Mouse (Mus musculus) liver, embryonic 12.5 days (tissue): ENCODE measurements at regions not wholly inside any gene's neighbourhood (a gene's known extent, or its start where the extent isn't known, plus 50 kb on each side); places are given as distances from the start of the nearest gene placed in this dataset.

ENCODE experiments used
- ATAC-seq: fragments of 200-750 bp; cut with Nextera tagmentation; 2 replicates; pipeline ENCODE4 v1.8.0; 2017; ENCODE audit warnings: moderate number of reproducible peaks, mild to moderate bottlenecking, moderate library complexity
- H3K27ac ChIP-seq: fragments of 300-500 bp; sonication (generic); 2 replicates; pipeline ENCODE4 v1.5.1; 2016; ENCODE audit warnings: mild to moderate bottlenecking
- H3K27me3 ChIP-seq: fragments of 300-500 bp; sonication (generic); replicated peaks from 2 replicates; pipeline ENCODE4 v1.6.1; 2016; ENCODE audit warnings: mild to moderate bottlenecking, moderate library complexity
- H3K36me3 ChIP-seq: fragments of 300-500 bp; sonication (generic); 2 replicates; pipeline ENCODE4 v1.6.1; 2016; ENCODE audit warnings: mild to moderate bottlenecking, moderate library complexity
- H3K4me1 ChIP-seq: fragments of 300-500 bp; sonication (generic); 2 replicates; pipeline ENCODE4 v1.6.1; 2016
- H3K4me2 ChIP-seq: fragments of 300-500 bp; sonication (generic); 2 replicates; pipeline ENCODE4 v1.6.1; 2016; ENCODE audit warnings: mild to moderate bottlenecking, moderate library complexity
- H3K4me3 ChIP-seq: fragments of 300-500 bp; sonication (generic); 2 replicates; pipeline ENCODE4 v1.5.1; 2016; ENCODE audit warnings: mild to moderate bottlenecking, moderate library complexity
- H3K9ac ChIP-seq: fragments of 300-500 bp; sonication (generic); 2 replicates; pipeline ENCODE4 v1.6.1; 2016; ENCODE audit warnings: mild to moderate bottlenecking, moderate library complexity
- H3K9me3 ChIP-seq: fragments of 300-500 bp; sonication (generic); replicated peaks from 2 replicates; pipeline ENCODE4 v1.6.1; 2016; ENCODE audit warnings: mild to moderate bottlenecking, moderate library complexity
- WGBS: fragments of 180-500 bp; shearing (Covaris S2); methylation state at CpG from one replicate; pipeline ENCODE4 v1.1.7; 2016; ENCODE audit not compliant: insufficient replicate concordance; 5-methylcytosine and 5-hydroxymethylcytosine counted together

- WGBS: 45% methylated on average over 2 of the region's 2 CpGs
- ATAC-seq: no peak
- Histone ChIP-seq H3K4me2 (no peak overlapping the region), H3K36me3 (no peaks in the 10 kb centered on the region), H3K27me3 (no peaks in the 10 kb centered on the region), H3K4me3 (no peak overlapping the region), H3K9ac (no peak overlapping the region), H3K4me1 (no peaks in the 10 kb centered on the region), H3K9me3 (no peaks in the 10 kb centered on the region), H3K27ac (no peak overlapping the region)
Observed at GRCm38 (mm10) chr2:46230791-46231450, 1113.7 kb upstream of the Zeb2 start.

- Histone ChIP-seq H3K4me1 (no peaks in the 10 kb centered on the region), H3K36me3 (no peaks in the 10 kb centered on the region), H3K4me3 (no peak overlapping the region), H3K9me3 (no peaks in the 10 kb centered on the region), H3K4me2 (no peak overlapping the region), H3K27ac (no peak overlapping the region), H3K27me3 (no peaks in the 10 kb centered on the region), H3K9ac (no peak overlapping the region)
- no peak for ATAC-seq
- WGBS: 76% methylated on average over 7 of the region's 7 CpGs
Observed at GRCm38 (mm10) chr2:46218336-46218957, 1101.3 kb upstream of the Zeb2 start.

- H3K27ac ChIP-seq: no peak overlapping the region
- WGBS: 17% methylated on average over 1 of the region's 1 CpGs
- H3K4me3 ChIP-seq: no peak overlapping the region
- no peaks in the 10 kb centered on the region for H3K36me3 ChIP-seq
- no peaks in the 10 kb centered on the region for H3K4me1 ChIP-seq
- no peaks in the 10 kb centered on the region for H3K27me3 ChIP-seq
- no peak overlapping the region for H3K9ac ChIP-seq
- no peak for ATAC-seq
- no peak overlapping the region for H3K4me2 ChIP-seq
- no peaks in the 10 kb centered on the region for H3K9me3 ChIP-seq
Observed at GRCm38 (mm10) chr2:46199341-46199740, 1082.1 kb upstream of the Zeb2 start.

- Histone ChIP-seq H3K27me3 (no peaks in the 10 kb centered on the region), H3K36me3 (no peaks in the 10 kb centered on the region), H3K4me2 (no peak overlapping the region), H3K9ac (no peak overlapping the region), H3K27ac (no peak overlapping the region), H3K9me3 (no peaks in the 10 kb centered on the region), H3K4me1 (no peaks in the 10 kb centered on the region), H3K4me3 (no peak overlapping the region)
- no peak for ATAC-seq
Observed at GRCm38 (mm10) chr2:46187265-46187888, 1070.2 kb upstream of the Zeb2 start.

- Histone ChIP-seq H3K9ac (no peak overlapping the region), H3K4me2 (no peak overlapping the region), H3K4me1 (no peaks in the 10 kb centered on the region), H3K9me3 (no peaks in the 10 kb centered on the region), H3K27ac (no peak overlapping the region), H3K36me3 (no peaks in the 10 kb centered on the region), H3K27me3 (no peaks in the 10 kb centered on the region), H3K4me3 (no peak overlapping the region)
- WGBS: 83% methylated on average over 2 of the region's 2 CpGs
- ATAC-seq: no peak
Observed at GRCm38 (mm10) chr2:46183241-46183640, 1066.0 kb upstream of the Zeb2 start.

- no peaks in the 10 kb centered on the region for H3K27me3 ChIP-seq
- no peaks in the 10 kb centered on the region for H3K36me3 ChIP-seq
- no peak overlapping the region for H3K27ac ChIP-seq
- no peak overlapping the region for H3K9ac ChIP-seq
- no peaks in the 10 kb centered on the region for H3K4me1 ChIP-seq
- 50% methylated on average over 4 of the region's 4 CpGs for WGBS
- no peak for ATAC-seq
- H3K9me3 ChIP-seq: no peaks in the 10 kb centered on the region
- H3K4me3 ChIP-seq: no peak overlapping the region
- no peak overlapping the region for H3K4me2 ChIP-seq
Observed at GRCm38 (mm10) chr2:46179741-46180140, 1062.5 kb upstream of the Zeb2 start.

- H3K9me3 ChIP-seq: no peaks in the 10 kb centered on the region
- H3K9ac ChIP-seq: no peak overlapping the region
- ATAC-seq: no peak
- no peaks in the 10 kb centered on the region for H3K36me3 ChIP-seq
- no peak overlapping the region for H3K4me3 ChIP-seq
- 19% methylated on average over 1 of the region's 1 CpGs for WGBS
- H3K4me1 ChIP-seq: no peaks in the 10 kb centered on the region
- no peaks in the 10 kb centered on the region for H3K27me3 ChIP-seq
- no peak overlapping the region for H3K4me2 ChIP-seq
- H3K27ac ChIP-seq: no peak overlapping the region
Observed at GRCm38 (mm10) chr2:46168488-46168887, 1051.3 kb upstream of the Zeb2 start.

- Histone ChIP-seq H3K27me3 (no peaks in the 10 kb centered on the region), H3K4me2 (no peak overlapping the region), H3K36me3 (no peaks in the 10 kb centered on the region), H3K9ac (no peak overlapping the region), H3K9me3 (no peaks in the 10 kb centered on the region), H3K4me3 (no peak overlapping the region), H3K27ac (no peak overlapping the region), H3K4me1 (no peaks in the 10 kb centered on the region)
- no peak for ATAC-seq
- WGBS: 70% methylated on average over 3 of the region's 3 CpGs
Observed at GRCm38 (mm10) chr2:46149848-46150247, 1032.7 kb upstream of the Zeb2 start.

- H3K4me1 ChIP-seq: no peaks in the 10 kb centered on the region
- no peaks in the 10 kb centered on the region for H3K27me3 ChIP-seq
- no peak for ATAC-seq
- no peak overlapping the region for H3K27ac ChIP-seq
- no peak overlapping the region for H3K9ac ChIP-seq
- no peak overlapping the region for H3K4me2 ChIP-seq
- no peaks in the 10 kb centered on the region for H3K9me3 ChIP-seq
- H3K36me3 ChIP-seq: no peaks in the 10 kb centered on the region
- WGBS: 19% methylated on average over 3 of the region's 3 CpGs
- H3K4me3 ChIP-seq: no peak overlapping the region
Observed at GRCm38 (mm10) chr2:46119871-46120270, 1002.7 kb upstream of the Zeb2 start.

GRCm38 (mm10) chr2:46106991-46107390 lies 989.8 kb upstream of the Zeb2 start:
- no peak for ATAC-seq
- no peaks in the 10 kb centered on the region for H3K27me3 ChIP-seq
- no peak overlapping the region for H3K4me3 ChIP-seq
- H3K4me1 ChIP-seq: no peaks in the 10 kb centered on the region
- no peak overlapping the region for H3K9ac ChIP-seq
- H3K36me3 ChIP-seq: no peaks in the 10 kb centered on the region
- H3K27ac ChIP-seq: no peak overlapping the region
- no peak overlapping the region for H3K4me2 ChIP-seq
- no peaks in the 10 kb centered on the region for H3K9me3 ChIP-seq

GRCm38 (mm10) chr2:46065034-46065802 lies 948.0 kb upstream of the Zeb2 start:
- H3K27ac ChIP-seq: no peak overlapping the region
- H3K36me3 ChIP-seq: no peaks in the 10 kb centered on the region
- H3K4me1 ChIP-seq: no peaks in the 10 kb centered on the region
- H3K4me2 ChIP-seq: no peak overlapping the region
- no peaks in the 10 kb centered on the region for H3K27me3 ChIP-seq
- WGBS: 52% methylated on average over 7 of the region's 7 CpGs
- H3K4me3 ChIP-seq: no peak overlapping the region
- ATAC-seq: no peak
- H3K9me3 ChIP-seq: no peaks in the 10 kb centered on the region
- no peak overlapping the region for H3K9ac ChIP-seq

GRCm38 (mm10) chr2:46055729-46056128 lies 938.5 kb upstream of the Zeb2 start:
- 75% methylated on average over 8 of the region's 8 CpGs for WGBS
- no peaks in the 10 kb centered on the region for H3K36me3 ChIP-seq
- no peaks in the 10 kb centered on the region for H3K9me3 ChIP-seq
- H3K4me1 ChIP-seq: no peaks in the 10 kb centered on the region
- H3K27me3 ChIP-seq: no peaks in the 10 kb centered on the region
- H3K4me2 ChIP-seq: no peak overlapping the region
- H3K4me3 ChIP-seq: no peak overlapping the region
- no peak overlapping the region for H3K27ac ChIP-seq
- no peak for ATAC-seq
- no peak overlapping the region for H3K9ac ChIP-seq
